Mouse (Mus musculus) hindbrain, embryonic 12.5 days (tissue): ENCODE measurements around the gene Spata2. TPM values are rescaled to one million over a fixed set of nuclear protein-coding genes. Genes with fewer than 3 reads are reported as not detected.
A peak's percentile ranks its signal among the peaks of the same experiment; 100 is the strongest.

Experiments
- ATAC-seq: fragments of 200-750 bp; cut with Nextera tagmentation; 2 replicates; pipeline ENCODE4 v1.8.0; 2017; ENCODE audit warnings: moderate TSS enrichment; ENCODE audit not compliant: low FRiP score
- H3K27ac ChIP-seq: fragments of 300-500 bp; sonication (generic); 2 replicates; pipeline ENCODE4 v1.5.1; 2016; ENCODE audit warnings: mild to moderate bottlenecking
- H3K27me3 ChIP-seq: fragments of 300-500 bp; sonication (generic); 2 replicates; pipeline ENCODE4 v1.6.1; 2016; ENCODE audit warnings: mild to moderate bottlenecking
- H3K36me3 ChIP-seq: fragments of 300-500 bp; sonication (generic); 2 replicates; pipeline ENCODE4 v1.6.1; 2016; ENCODE audit warnings: mild to moderate bottlenecking
- H3K4me1 ChIP-seq: fragments of 300-500 bp; sonication (generic); 2 replicates; pipeline ENCODE4 v1.6.1; 2016
- H3K4me2 ChIP-seq: fragments of 300-500 bp; sonication (generic); replicated peaks from 2 replicates; pipeline ENCODE4 v1.6.1; 2016; ENCODE audit warnings: mild to moderate bottlenecking
- H3K4me3 ChIP-seq: fragments of 300-500 bp; sonication (generic); 2 replicates; pipeline ENCODE4 v1.5.1; 2016; ENCODE audit warnings: mild to moderate bottlenecking
- H3K9ac ChIP-seq: fragments of 300-500 bp; sonication (generic); 2 replicates; pipeline ENCODE4 v1.6.1; 2016; ENCODE audit warnings: mild to moderate bottlenecking, moderate library complexity
- H3K9me3 ChIP-seq: fragments of 300-500 bp; sonication (generic); replicated peaks from 2 replicates; pipeline ENCODE4 v1.6.1; 2016; ENCODE audit warnings: mild to moderate bottlenecking
- WGBS: fragments of 180-500 bp; shearing (Covaris S2); methylation state at CpG from one replicate; pipeline ENCODE4 v1.1.7; 2016; 5-methylcytosine and 5-hydroxymethylcytosine counted together
- polyA plus RNA-seq: library from polyadenylated mRNA; unstranded; fragments of >200 nt; fragmentation: Nextera tagmentation; extraction: Ambion mirVana; gene quantifications from 2 replicates; pipeline ENCODE4 v1.2.1, GENCODE M21; 2016

Spata2 gene
- polyA plus RNA-seq = 20.8 and 25.3 TPM in 2 replicates

- H3K9ac ChIP-seq = peak within 1 kb of the TSS; percentile 94
- H3K4me1 ChIP-seq = peaks cover 25% of the 10 kb centered on the region
- H3K9me3 ChIP-seq = no peaks in the 10 kb centered on the region
- ATAC-seq = peak; percentile 83
- peak within 1 kb of the TSS; percentile 99 for H3K4me2 ChIP-seq
- H3K27me3 ChIP-seq = no peaks in the 10 kb centered on the region
- no peaks in the 10 kb centered on the region for H3K36me3 ChIP-seq
- 2% methylated on average over 63 of the region's 63 CpGs for WGBS
- H3K4me3 ChIP-seq = peak within 1 kb of the TSS; percentile 98
- H3K27ac ChIP-seq = peak within 1 kb of the TSS; percentile 98
Observed at GRCm38 (mm10) chr2:167492713-167493636, at the start of gene Spata2. Gene Spata2, minus strand, starts transcription at chr2:167492887.

GRCm38 (mm10) chr2:167542361-167542760, 49.7 kb upstream of the Spata2 start:
- no peak for ATAC-seq
- Histone ChIP-seq H3K36me3 (0 out of 2 replicates have a peak, but pooled peaks cover 5% of the 10 kb centered on the region), H3K4me2 (peak overlapping the region; percentile 87; the same call in 1 of the 2 replicates), H3K4me1 (peaks cover 53% of the 10 kb centered on the region), H3K9me3 (no peaks in the 10 kb centered on the region), H3K9ac (no peak overlapping the region), H3K27ac (no peak overlapping the region; the same call in 1 of the 2 replicates), H3K4me3 (no peak overlapping the region), H3K27me3 (peaks cover 45% of the 10 kb centered on the region)
- 64% methylated on average over 4 of the region's 4 CpGs for WGBS

GRCm38 (mm10) chr2:167541761-167542160, 49.1 kb upstream of the Spata2 start:
- Histone ChIP-seq H3K4me1 (peaks cover 57% of the 10 kb centered on the region), H3K36me3 (0 out of 2 replicates have a peak, but pooled peaks cover 5% of the 10 kb centered on the region), H3K9ac (peak overlapping the region; percentile 25; the same call in 1 of the 2 replicates), H3K9me3 (no peaks in the 10 kb centered on the region), H3K4me2 (peak overlapping the region; percentile 87), H3K4me3 (peak overlapping the region; percentile 50), H3K27ac (peak overlapping the region; percentile 53; the same call in 1 of the 2 replicates), H3K27me3 (peaks cover 51% of the 10 kb centered on the region)
- ATAC-seq = no peak
- 65% methylated on average over 12 of the region's 12 CpGs for WGBS

DNA sequence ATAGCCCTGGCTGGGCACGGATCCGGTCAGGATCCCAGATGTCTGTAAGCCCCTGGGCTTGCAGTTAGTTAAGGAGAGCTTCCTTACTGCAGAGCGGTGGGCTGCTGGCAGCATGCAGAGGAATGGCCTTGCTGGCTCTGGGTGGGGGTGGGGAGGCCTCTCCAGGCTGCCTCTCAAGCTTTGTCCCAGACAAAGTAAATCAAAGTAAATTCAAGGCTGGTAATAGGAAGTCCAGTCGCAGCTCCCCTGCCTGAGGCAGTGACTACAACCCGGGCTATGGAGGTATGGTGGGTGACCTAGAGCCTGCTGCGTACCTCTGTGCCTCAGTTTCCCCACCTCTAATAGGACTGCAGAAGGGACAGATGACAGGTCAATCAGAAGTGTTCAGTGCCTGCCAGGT, 48.6 kb upstream of the Spata2 start:
- peak overlapping the region; percentile 50 for H3K4me3 ChIP-seq
- no peak for ATAC-seq
- H3K4me2 ChIP-seq = peak overlapping the region; percentile 87
- 12% methylated on average over 6 of the region's 6 CpGs for WGBS
- no peaks in the 10 kb centered on the region for H3K9me3 ChIP-seq
- H3K27ac ChIP-seq = peak overlapping the region; percentile 65; the same call in 1 of the 2 replicates
- H3K9ac ChIP-seq = 0 out of 2 replicates have a peak overlapping the region, but pooled peaks have one; percentile 25
- peaks cover 55% of the 10 kb centered on the region for H3K27me3 ChIP-seq
- peaks cover 57% of the 10 kb centered on the region for H3K4me1 ChIP-seq
- H3K36me3 ChIP-seq = 0 out of 2 replicates have a peak, but pooled peaks cover 5% of the 10 kb centered on the region

GRCm38 (mm10) chr2:167540477-167541110, 47.9 kb upstream of the Spata2 start:
- Histone ChIP-seq H3K4me1 (peaks cover 57% of the 10 kb centered on the region), H3K4me2 (peak overlapping the region; percentile 87), H3K36me3 (0 out of 2 replicates have a peak, but pooled peaks cover 5% of the 10 kb centered on the region), H3K9me3 (no peaks in the 10 kb centered on the region), H3K9ac (peak overlapping the region; percentile 49; the same call in 1 of the 2 replicates), H3K27ac (peak overlapping the region; percentile 65), H3K4me3 (peak overlapping the region; percentile 50), H3K27me3 (peaks cover 62% of the 10 kb centered on the region)
- whole genome bisulfite sequencing = 6% methylated on average over 12 of the region's 12 CpGs
- no peak for ATAC-seq

- H3K4me1 ChIP-seq = peaks cover 57% of the 10 kb centered on the region
- peaks cover 66% of the 10 kb centered on the region for H3K27me3 ChIP-seq
- ATAC-seq = no peak; the same call in 1 of the 2 replicates
- peak overlapping the region; percentile 65; the same call in 1 of the 2 replicates for H3K27ac ChIP-seq
- H3K4me3 ChIP-seq = peak overlapping the region; percentile 50
- no peaks in the 10 kb centered on the region for H3K9me3 ChIP-seq
- H3K36me3 ChIP-seq = 0 out of 2 replicates have a peak, but pooled peaks cover 5% of the 10 kb centered on the region
- 14% methylated on average over 14 of the region's 14 CpGs for WGBS
- H3K9ac ChIP-seq = peak overlapping the region; percentile 59; the same call in 1 of the 2 replicates
- H3K4me2 ChIP-seq = peak overlapping the region; percentile 87
Observed at GRCm38 (mm10) chr2:167539536-167540476, 47.1 kb upstream of the Spata2 start.

DNA sequence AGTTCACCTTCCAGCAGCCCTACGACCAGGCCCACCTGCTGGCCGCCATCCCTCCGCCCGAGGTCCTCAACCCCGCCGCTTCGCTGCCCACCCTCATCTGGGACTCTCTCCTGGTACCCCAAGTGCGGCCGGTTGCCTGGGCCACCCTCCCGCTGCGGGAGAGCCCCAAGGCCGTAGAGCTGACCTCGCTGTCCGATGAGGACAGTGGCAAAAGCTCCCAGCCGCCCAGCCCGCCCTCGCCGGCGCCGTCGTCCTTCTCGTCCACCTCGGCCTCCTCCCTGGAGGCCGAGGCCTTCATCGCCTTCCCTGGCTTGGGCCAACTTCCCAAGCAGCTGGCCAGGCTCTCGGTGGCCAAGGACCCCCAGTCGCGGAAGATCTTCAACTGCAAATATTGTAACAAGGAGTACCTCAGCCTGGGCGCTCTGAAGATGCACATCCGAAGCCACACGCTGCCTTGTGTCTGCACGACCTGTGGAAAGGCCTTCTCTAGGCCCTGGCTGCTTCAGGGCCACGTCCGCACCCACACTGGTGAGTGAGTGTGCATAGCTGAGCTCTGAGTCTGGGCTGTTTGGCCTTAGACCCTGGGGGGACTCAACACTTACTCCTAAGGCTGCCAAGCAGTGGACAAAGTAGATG, 46.1 kb upstream of the Spata2 start:
- Histone ChIP-seq H3K4me3 (peak overlapping the region; percentile 50), H3K4me1 (peaks cover 51% of the 10 kb centered on the region), H3K27me3 (peaks cover 66% of the 10 kb centered on the region), H3K36me3 (0 out of 2 replicates have a peak, but pooled peaks cover 5% of the 10 kb centered on the region), H3K4me2 (peak overlapping the region; percentile 87), H3K9me3 (no peaks in the 10 kb centered on the region), H3K9ac (peak overlapping the region; percentile 59), H3K27ac (peak overlapping the region; percentile 52)
- 19% methylated on average over 34 of the region's 34 CpGs for WGBS
- ATAC-seq = 0 out of 2 replicates have a peak, but pooled peaks have one; percentile 15

- Histone ChIP-seq H3K36me3 (0 out of 2 replicates have a peak, but pooled peaks cover 5% of the 10 kb centered on the region), H3K4me3 (peak within 1 kb of the TSS; percentile 50), H3K4me2 (peak within 1 kb of the TSS; percentile 87), H3K27me3 (peaks cover 66% of the 10 kb centered on the region), H3K9ac (peak within 1 kb of the TSS; percentile 59), H3K9me3 (no peaks in the 10 kb centered on the region), H3K4me1 (peaks cover 40% of the 10 kb centered on the region), H3K27ac (peak within 1 kb of the TSS; percentile 52)
- WGBS = 1% methylated on average over 58 of the region's 58 CpGs
- ATAC-seq = peak; percentile 93
Observed at GRCm38 (mm10) chr2:167537476-167538297, 45.0 kb upstream of the Spata2 start, which contains the start of gene Snai1. Gene Snai1, plus strand, starts transcription at chr2:167538195.

GRCm38 (mm10) chr2:167536320-167536945, 43.7 kb upstream of the Spata2 start:
- ATAC-seq = no peak
- no peaks in the 10 kb centered on the region for H3K9me3 ChIP-seq
- no peak overlapping the region for H3K9ac ChIP-seq
- no peak overlapping the region for H3K4me2 ChIP-seq
- peaks cover 30% of the 10 kb centered on the region for H3K4me1 ChIP-seq
- H3K4me3 ChIP-seq = no peak overlapping the region
- 39% methylated on average over 10 of the region's 10 CpGs for WGBS
- H3K27ac ChIP-seq = no peak overlapping the region
- H3K27me3 ChIP-seq = peaks cover 58% of the 10 kb centered on the region
- no peaks in the 10 kb centered on the region for H3K36me3 ChIP-seq

DNA sequence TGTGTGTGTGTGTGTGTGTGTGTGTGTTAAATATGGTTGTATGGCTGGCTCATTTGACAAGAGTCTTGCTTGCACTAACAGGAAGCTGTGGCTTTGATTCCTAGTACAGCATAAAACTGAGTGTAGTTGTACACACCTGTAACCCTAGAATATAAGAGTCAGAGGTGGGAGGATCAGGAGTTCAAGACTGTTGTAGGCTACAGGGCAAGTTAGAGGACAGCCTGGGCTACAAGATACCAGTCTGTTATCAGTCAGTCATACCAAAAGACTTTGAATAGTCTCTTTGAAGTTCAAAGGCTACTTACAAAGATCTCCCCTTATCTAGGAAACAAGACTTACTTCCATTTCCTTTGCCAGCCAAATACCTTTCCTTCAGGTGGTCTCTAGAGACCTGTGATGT, 41.2 kb upstream of the Spata2 start:
- H3K36me3 ChIP-seq = no peaks in the 10 kb centered on the region
- no peak overlapping the region for H3K4me3 ChIP-seq
- H3K4me2 ChIP-seq = no peak overlapping the region
- no peak for ATAC-seq
- H3K9ac ChIP-seq = no peak overlapping the region
- peaks cover 21% of the 10 kb centered on the region for H3K4me1 ChIP-seq
- no peaks in the 10 kb centered on the region for H3K9me3 ChIP-seq
- H3K27ac ChIP-seq = no peak overlapping the region
- H3K27me3 ChIP-seq = peaks cover 34% of the 10 kb centered on the region
